ENCODE assay signal across 8 mouse cellular contexts in the genomic region with DNA sequence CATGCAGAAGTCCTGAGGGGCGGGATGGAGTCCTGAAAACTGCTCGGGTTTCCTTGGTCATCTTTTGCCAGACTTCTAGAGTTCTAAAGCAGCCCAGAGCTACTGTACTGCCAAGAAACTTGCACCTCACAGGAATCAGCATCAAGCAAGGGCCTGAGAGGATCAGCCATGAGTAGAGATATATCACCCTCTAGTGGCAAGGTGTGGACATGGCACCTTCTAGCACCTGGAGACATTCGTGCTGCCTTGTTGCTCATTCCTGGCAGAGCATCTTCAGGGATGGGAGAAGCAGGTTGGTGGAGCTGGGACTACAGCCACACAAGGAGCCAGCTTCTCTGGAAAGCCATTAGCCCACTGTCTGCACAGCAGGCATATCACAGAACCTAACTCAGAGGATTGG. TPM values are rescaled to one million over a fixed set of nuclear protein-coding genes. Genes with fewer than 3 reads are reported as not detected.
DNase-seq lines count a peak whose midpoint lies in the region; ATAC-seq and TF ChIP-seq lines count a peak whose summit lies in the region.

No protein-coding gene starts in this region.

- no peak overlapping the region for H3K4me3 ChIP-seq in kidney, embryonic 15.5 days (replicated peaks)
- H3K4me3 ChIP-seq in hindbrain, embryonic 14.5 days (replicated peaks; ENCODE audit: low read length): no peak overlapping the region
- H3K4me3 ChIP-seq in midbrain, postnatal 0 days (ENCODE audit: low read depth, low read length): no peak overlapping the region

- H3K9me3 ChIP-seq in kidney, embryonic 15.5 days (replicated peaks): no peaks in the 10 kb centered on the region
- H3K9me3 ChIP-seq in hindbrain, embryonic 14.5 days (ENCODE audit: control insufficient read depth, low read length): no peaks in the 10 kb centered on the region
- no peaks in the 10 kb centered on the region for H3K9me3 ChIP-seq in midbrain, postnatal 0 days (ENCODE audit: low read length)

- TF ChIP-seq CTCF in midbrain, postnatal 0 days (IDR thresholded peaks at IDR 0.05): peak; percentile 98

- intact Hi-C loops in left cerebral cortex, postnatal 10 days (cut with DNase I): loop anchor here (1.0 kb wide), 1 partner anchor 35 kb away; no protein-coding TSS in a partner anchor

- no peaks in the 10 kb centered on the region for H3K4me1 ChIP-seq in kidney, embryonic 15.5 days
- H3K4me1 ChIP-seq in hindbrain, embryonic 14.5 days (replicated peaks; ENCODE audit: control insufficient read depth, insufficient read depth, low read length): no peaks in the 10 kb centered on the region
- no peaks in the 10 kb centered on the region for H3K4me1 ChIP-seq in midbrain, postnatal 0 days (ENCODE audit: insufficient read depth, low read length)

- peak; percentile 58 for DNase-seq in kidney, adult 18-20 months
- DNase-seq in adrenal gland, postnatal 10 days: peak; percentile 58
- peak; percentile 72 for DNase-seq in embryo, embryonic 11 days
- peak; percentile 86 for DNase-seq in hindbrain, embryonic 14.5 days (ENCODE audit: low spot score)
- peak; percentile 62 to 82 for DNase-seq in left cerebral cortex, postnatal 10 days (ENCODE audit: extremely low spot score in 1 of 2, low spot score in 2 of 2)
- DNase-seq in midbrain, postnatal 0 days (ENCODE audit: low spot score): peak; percentile 89
- peak; percentile 65 for DNase-seq in testis, postnatal 10 days (ENCODE audit: low spot score)

- H3K27me3 ChIP-seq in kidney, embryonic 15.5 days: no peaks in the 10 kb centered on the region
- no peaks in the 10 kb centered on the region for H3K27me3 ChIP-seq in hindbrain, embryonic 14.5 days (ENCODE audit: control insufficient read depth, insufficient read depth, low read length)
- no peaks in the 10 kb centered on the region for H3K27me3 ChIP-seq in midbrain, postnatal 0 days (ENCODE audit: insufficient read depth, low read length)

- WGBS in kidney, embryonic 15.5 days: 45% methylated on average over 3 of the region's 3 CpGs
- WGBS in hindbrain, embryonic 14.5 days: 31% methylated on average over 3 of the region's 3 CpGs
- 33% methylated on average over 3 of the region's 3 CpGs for WGBS in midbrain, postnatal 0 days

- no peak overlapping the region for H3K9ac ChIP-seq in kidney, embryonic 15.5 days
- H3K9ac ChIP-seq in hindbrain, embryonic 14.5 days: no peak overlapping the region
- H3K9ac ChIP-seq in midbrain, postnatal 0 days (replicated peaks; ENCODE audit: low read length, poor library complexity, severe bottlenecking): no peak overlapping the region

- peaks cover 46% of the 10 kb centered on the region for H3K36me3 ChIP-seq in kidney, embryonic 15.5 days
- H3K36me3 ChIP-seq in hindbrain, embryonic 14.5 days (replicated peaks; ENCODE audit: control insufficient read depth, insufficient read depth): peaks cover 52% of the 10 kb centered on the region
- peaks cover 37% of the 10 kb centered on the region for H3K36me3 ChIP-seq in midbrain, postnatal 0 days (ENCODE audit: insufficient read depth, low read length)

- no peak overlapping the region for H3K27ac ChIP-seq in kidney, embryonic 15.5 days
- no peak overlapping the region for H3K27ac ChIP-seq in hindbrain, embryonic 14.5 days
- H3K27ac ChIP-seq in midbrain, postnatal 0 days (ENCODE audit: low read depth, low read length): no peak overlapping the region

- no peak for ATAC-seq in kidney, embryonic 15.5 days (replicated peaks; ENCODE audit: low FRiP score)
- no peak; the same call in 1 of the 2 replicates for ATAC-seq in hindbrain, embryonic 14.5 days (ENCODE audit: low FRiP score)
- ATAC-seq in midbrain, postnatal 0 days (ENCODE audit: low FRiP score): no peak

- no peak overlapping the region for H3K4me2 ChIP-seq in kidney, embryonic 15.5 days
- H3K4me2 ChIP-seq in hindbrain, embryonic 14.5 days (replicated peaks): no peak overlapping the region
- H3K4me2 ChIP-seq in midbrain, postnatal 0 days (ENCODE audit: low read depth, low read length, poor library complexity, severe bottlenecking): no peak overlapping the region

RNA-seq across cellular contexts. Expression of a gene that starts 22.1 kb away (rescaled TPM):
- 80.4 and 83.9 TPM in 2 replicates for polyA plus RNA-seq in kidney, embryonic 15.5 days (2015; fragmentation: Nextera tagmentation; extraction: Ambion mirVana)
- total RNA-seq in adrenal gland, postnatal 10 days (2021): 10 to 100 TPM; 64.3 to 72.7 TPM
- 93.0 and 97.6 TPM in 2 replicates for polyA plus RNA-seq in hindbrain, embryonic 14.5 days (2014; fragmentation: Nextera tagmentation; extraction: Ambion mirVana)
- total RNA-seq in left cerebral cortex, postnatal 10 days (2021): 10 to 100 TPM; 71.8 to 76.4 TPM
- total RNA-seq in midbrain, postnatal 0 days (2014; rRNA removed): 78.4 and 104 TPM in 2 replicates
- polyA plus RNA-seq in midbrain, postnatal 0 days (2015; fragmentation: Nextera tagmentation; extraction: Ambion mirVana): 88.2 and 93.6 TPM in 2 replicates

RNA-seq across cellular contexts. Expression of a gene that starts 26.2 kb away (rescaled TPM):
- not detected in 2 replicates for polyA plus RNA-seq in kidney, embryonic 15.5 days (2015; fragmentation: Nextera tagmentation; extraction: Ambion mirVana)
- total RNA-seq in adrenal gland, postnatal 10 days (2021): under 1 TPM in 1 of 2 experiments, not detected in 1; 0.45 TPM
- polyA plus RNA-seq in hindbrain, embryonic 14.5 days (2014; fragmentation: Nextera tagmentation; extraction: Ambion mirVana): 0.35 TPM in 1 of 2 replicates, not detected in the other
- total RNA-seq in left cerebral cortex, postnatal 10 days (2021): 100 to 1,000 TPM; 111 to 117 TPM
- 10.6 and 11.8 TPM in 2 replicates for total RNA-seq in midbrain, postnatal 0 days (2014; rRNA removed)
- polyA plus RNA-seq in midbrain, postnatal 0 days (2015; fragmentation: Nextera tagmentation; extraction: Ambion mirVana): 4.1 and 5.5 TPM in 2 replicates

RNA-seq across cellular contexts. Expression of a gene that starts 36.9 kb away (rescaled TPM):
- not detected in 2 replicates for polyA plus RNA-seq in kidney, embryonic 15.5 days (2015; fragmentation: Nextera tagmentation; extraction: Ambion mirVana)
- not detected for total RNA-seq in adrenal gland, postnatal 10 days (2021)
- not detected in 2 replicates for polyA plus RNA-seq in hindbrain, embryonic 14.5 days (2014; fragmentation: Nextera tagmentation; extraction: Ambion mirVana)
- not detected for total RNA-seq in left cerebral cortex, postnatal 10 days (2021)
- not detected in 2 replicates for total RNA-seq in midbrain, postnatal 0 days (2014; rRNA removed)
- polyA plus RNA-seq in midbrain, postnatal 0 days (2015; fragmentation: Nextera tagmentation; extraction: Ambion mirVana): not detected in 2 replicates

RNA-seq across cellular contexts. Expression of a gene that starts 54.6 kb away (rescaled TPM):
- polyA plus RNA-seq in kidney, embryonic 15.5 days (2015; fragmentation: Nextera tagmentation; extraction: Ambion mirVana): not detected in 2 replicates
- total RNA-seq in adrenal gland, postnatal 10 days (2021): not detected
- polyA plus RNA-seq in hindbrain, embryonic 14.5 days (2014; fragmentation: Nextera tagmentation; extraction: Ambion mirVana): not detected in 2 replicates
- under 1 TPM; 0.02 to 0.04 TPM for total RNA-seq in left cerebral cortex, postnatal 10 days (2021)
- 0.16 TPM in 1 of 2 replicates, not detected in the other for total RNA-seq in midbrain, postnatal 0 days (2014; rRNA removed)
- not detected in 2 replicates for polyA plus RNA-seq in midbrain, postnatal 0 days (2015; fragmentation: Nextera tagmentation; extraction: Ambion mirVana)
